Mouse (Mus musculus): Measurements from ENCODE around the gene Lsg1. TPM values are rescaled to one million over a fixed set of nuclear protein-coding genes. Genes with fewer than 3 reads are reported as not detected.

Lsg1 gene
- total RNA-seq, 2 experiments from 2014 or later = 31.5 to 33.2 TPM

DNA sequence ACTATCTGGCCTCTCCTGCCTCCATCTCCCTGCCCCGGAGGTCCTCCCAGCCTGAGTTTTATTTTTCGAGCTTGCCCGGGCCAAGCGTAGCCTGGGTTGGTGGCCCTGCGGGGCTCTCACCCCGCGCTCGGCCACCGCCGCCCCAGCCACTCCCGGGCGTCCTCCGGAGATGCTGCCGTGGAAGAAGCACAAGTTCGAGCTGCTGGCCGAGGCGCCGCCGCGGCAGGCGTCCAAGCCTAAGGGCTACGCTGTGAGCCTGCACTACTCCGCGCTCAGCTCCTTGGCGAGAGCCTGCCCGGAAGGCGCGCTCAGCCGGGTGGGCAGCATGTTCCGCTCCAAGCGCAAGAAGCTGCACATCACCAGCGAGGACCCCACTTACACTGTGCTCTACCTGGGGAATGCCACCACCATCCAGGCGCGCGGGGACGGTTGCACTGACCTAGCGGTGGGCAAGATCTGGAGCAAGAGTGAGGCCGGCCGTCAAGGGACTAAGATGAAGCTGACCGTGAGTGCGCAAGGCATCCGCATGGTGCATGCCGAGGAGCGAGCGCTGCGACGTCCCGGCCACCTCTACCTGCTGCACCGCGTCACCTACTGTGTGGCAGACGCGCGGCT lies 13.1 kb upstream of the Lsg1 start:
- peak; percentile 75 for DNase-seq

DNA sequence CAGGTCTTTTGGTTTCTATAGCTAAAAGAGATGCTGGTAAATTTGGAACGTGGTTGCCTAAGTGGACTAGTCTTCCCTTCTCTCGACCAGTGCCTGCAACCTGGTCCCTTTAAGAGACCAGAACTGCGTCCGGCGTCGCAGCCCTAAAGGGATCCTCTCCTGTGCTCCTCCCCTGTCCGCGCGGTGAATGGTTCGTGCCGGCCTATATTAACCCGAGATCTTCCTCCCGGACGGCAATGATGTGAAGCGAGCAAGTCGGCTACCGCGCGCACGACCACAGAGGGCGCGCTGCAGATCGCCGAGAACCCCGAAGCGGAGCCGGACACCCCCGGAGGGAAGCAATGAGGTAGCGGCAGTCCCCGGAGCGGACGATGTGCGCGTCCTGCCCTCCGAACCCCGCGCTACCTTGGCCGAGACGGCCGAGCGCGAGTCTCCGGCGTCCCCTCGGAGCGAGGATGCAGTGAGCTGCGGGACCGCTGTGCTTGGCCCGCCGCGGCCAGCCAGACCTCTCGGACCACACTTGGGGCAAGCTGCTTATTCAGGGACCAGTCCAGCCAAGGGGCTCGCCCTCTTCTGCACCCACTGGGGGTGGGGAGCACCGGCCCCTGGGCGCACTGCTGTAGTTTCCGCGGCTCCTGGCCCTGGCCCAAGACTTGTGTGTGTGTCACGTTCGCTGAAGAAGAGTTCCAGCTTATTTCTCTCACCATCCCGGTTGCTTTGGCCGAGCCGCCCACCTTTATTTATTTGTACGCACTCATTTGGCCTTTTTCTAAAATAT lies 12.3 kb upstream of the Lsg1 start, which contains the start of gene Fam43a:
Gene Fam43a, plus strand, starts transcription at position 233 of the 778 bp plus-strand sequence.
- peak; percentile 94 for DNase-seq

DNA sequence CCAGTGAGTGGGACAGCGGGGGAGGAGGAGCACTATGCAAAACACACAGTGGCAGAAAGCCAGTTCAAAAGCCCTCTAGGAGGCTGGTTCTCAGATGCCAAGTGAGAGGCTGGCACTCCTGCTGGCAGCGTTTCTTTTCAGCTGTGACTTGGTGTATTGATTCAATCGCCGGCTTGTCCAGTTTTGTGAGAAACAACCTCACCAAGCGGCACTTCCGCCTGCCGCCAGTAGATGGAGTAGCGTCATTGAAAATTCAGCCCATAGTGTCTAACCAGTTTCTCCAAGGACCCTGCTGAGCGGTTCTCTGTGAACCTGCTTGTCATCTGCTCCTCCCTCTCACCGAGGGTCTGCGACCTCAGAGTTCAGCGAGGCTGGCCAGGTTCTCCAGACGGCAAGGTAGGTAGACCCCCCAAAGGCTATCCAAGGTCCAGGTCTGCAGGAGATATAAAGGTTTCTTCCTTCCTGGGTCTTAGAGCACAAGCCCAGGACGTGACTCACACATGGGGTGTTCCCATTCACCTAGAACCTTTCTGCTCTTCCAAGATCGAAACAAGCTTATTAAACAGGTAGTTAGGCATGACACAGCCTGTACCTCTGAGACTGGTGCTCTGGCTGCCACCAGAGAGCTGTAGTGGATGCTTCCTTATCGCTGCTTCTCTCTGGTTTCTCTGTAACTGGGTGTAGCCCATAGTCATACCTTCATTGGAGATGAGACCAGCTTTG lies 9.7 kb upstream of the Lsg1 start:
- DNase-seq = peak; percentile 93

DNA sequence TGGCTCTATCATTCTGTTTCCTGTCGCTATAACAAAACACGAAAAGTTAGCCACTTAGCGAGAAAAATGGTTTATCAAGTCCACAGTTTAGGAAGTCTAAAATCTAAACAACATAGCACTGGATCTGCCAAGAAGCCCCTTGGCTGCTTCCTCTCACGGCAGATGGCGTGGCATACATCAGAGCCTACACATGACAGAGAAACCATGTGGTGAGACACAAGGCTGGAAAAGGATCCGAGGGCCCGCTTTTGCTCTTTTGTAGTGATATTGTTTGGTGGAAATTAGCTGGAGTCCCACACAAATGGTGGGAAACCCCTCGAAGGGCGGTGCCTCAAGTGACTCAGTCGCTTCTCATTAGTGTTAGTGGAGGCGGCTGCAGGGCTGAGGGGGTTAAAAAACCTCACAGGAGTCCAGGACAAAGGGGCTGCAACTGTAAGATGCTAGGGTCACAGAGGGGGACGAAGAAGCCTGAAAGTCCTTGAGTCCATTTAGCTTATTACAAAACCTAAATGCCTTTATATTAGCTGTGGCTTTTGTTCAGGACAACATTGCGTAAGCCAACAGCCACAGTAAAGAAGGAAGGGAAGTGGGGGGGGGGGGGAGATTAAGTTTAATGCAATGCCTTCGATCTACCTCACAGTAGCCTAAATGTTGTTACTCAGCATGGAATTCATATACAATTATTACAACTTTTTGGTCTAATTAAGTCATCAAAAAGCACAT lies 8.6 kb upstream of the Lsg1 start:
- no peak for DNase-seq

DNA sequence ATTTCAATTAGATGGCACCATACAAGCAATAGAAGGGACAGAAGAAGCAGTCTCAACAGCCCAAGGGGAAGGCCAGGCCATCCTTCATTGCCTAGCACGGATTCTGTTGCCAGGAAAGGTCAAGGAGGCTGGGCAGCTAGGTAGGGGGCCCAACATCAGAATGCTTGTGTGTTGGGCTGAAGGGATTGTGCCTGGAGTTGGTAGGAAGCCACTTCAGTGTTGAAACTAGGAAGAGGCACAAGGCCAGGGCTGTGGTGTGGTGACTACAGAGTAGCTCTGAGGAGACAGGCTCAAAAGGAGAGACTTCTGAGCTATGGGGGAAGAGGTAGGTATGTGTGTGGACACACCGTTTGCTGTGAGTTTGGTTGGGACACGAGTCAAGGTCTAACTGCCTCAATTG lies 8.0 kb upstream of the Lsg1 start:
- DNase-seq = no peak

DNA sequence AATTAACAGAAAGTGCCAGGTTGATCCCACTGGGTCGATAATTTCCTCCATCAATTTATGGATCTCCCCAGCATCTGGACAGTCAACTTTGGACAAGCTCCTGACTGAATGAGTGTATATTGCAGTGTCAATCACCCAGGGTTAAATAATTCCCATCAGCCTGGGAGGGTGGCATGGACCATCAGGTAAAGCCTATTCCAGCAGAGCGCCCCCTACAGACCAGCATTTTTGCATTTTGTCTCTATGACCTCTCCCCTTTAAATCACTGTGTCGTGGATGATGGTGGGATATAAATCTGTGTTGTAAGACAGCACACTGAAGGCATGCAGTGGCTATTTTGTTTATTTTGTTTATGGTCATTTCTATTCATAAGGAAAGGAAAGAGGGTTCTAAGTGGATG lies 4.6 kb upstream of the Lsg1 start:
- no peak for DNase-seq

DNA sequence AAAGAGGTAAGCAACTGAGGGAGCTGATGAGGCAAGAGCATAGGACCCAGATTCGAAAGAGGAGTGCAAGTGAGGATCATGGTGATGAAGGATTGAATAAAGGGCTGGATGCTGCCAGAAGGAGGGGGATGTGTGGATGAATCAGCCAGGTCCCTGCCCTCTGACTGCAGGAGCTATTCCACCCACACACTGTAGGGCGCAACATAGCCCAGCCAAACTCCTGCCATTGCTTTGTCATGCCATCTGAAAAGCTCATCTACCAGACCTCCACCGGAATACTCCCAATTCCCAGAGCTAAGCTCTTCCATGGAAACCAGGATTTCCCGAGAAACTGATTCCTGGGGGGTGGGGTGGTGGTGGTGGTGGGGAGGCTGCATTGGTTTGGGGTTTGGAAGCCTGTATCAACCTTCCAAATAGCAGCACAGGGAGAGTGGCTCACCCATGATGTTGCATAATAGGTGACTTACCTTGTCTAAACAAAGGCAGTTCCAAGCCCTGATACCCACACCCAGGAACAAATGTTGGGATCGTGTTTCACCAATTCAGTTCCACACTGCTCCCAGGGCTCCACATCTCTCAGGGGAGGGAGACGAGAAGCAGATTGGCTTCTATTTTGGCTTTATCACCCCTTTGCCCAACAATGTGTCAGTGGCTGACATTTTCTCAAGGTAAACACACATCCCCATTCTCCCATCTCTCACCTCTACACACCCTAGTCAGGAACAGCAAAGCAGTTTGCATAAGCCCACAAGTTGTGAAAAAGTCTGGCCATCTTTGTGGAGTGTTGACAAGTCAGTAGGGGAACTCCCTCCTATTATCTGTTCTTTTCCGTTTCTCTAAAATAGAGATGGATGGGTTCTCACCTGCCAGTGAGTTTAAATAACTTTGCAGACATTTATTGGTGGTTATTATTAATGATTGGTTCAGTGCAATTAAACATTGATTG lies 3.1 kb upstream of the Lsg1 start:
- no peak for DNase-seq

DNA sequence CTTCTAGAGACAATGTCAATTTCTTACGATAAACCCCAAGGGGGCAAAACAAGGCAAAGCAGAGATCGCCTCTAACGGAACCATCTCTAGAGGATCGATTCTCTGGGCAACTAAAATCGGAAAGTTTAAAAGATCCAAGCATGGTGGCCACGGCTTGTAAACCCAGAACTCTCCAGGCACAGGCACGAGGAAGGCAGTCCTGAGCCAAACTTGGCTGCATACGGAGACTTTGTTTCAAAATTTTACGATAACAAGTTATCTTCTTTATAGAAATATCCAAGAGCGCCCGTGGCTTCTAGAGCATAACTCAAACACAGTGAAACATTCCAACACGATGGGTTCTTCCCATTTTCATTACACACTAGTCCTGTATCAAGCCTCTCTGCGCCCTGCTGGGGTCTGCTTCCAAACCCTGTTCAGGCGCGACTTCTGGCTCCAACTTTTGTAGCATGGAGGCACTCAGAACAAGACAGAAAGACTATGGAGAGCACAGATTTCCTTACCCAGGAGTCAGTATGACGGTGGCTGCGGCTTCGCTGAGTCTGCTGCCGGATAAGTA lies 378 bp downstream of the Lsg1 start:
- no peak for DNase-seq

DNA sequence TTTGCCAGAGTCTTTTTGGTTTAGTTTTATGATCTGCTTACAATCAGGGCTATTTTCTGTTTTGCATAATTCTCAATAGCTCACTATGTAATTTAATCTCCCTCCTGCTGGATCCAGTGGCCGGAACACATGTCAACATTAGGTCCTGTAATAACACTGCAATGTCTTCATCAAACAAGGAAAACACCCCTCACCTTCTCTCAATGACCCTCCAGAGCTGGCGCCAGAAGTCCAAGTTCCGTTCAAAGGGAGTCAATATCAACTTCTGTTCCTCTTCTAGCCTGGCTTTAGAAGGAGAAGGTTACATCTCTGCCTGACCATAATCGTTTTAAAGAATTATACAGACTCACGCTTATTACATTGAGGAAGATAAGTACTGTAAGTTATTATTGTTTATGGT lies 6.6 kb downstream of the Lsg1 start:
- DNase-seq = no peak

DNA sequence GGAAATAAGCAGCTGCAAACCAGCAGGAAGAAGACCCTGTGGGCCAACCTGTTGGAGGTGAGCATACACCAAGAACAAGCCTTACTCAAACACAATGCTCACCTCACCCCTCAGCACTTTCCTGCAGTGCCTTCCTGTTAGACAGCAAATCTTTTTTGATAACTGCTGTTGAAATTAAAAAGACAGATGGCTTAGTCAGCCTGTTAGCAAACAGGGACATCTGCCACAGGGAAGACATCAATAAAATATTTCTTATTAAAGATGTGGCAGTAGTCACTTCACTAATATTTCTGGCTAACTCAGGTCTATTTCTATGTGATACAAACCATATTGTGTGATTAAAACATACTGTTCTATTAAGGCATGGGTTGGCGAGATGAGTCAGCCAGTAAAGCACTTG lies 11.0 kb downstream of the Lsg1 start:
- no peak for DNase-seq

DNA sequence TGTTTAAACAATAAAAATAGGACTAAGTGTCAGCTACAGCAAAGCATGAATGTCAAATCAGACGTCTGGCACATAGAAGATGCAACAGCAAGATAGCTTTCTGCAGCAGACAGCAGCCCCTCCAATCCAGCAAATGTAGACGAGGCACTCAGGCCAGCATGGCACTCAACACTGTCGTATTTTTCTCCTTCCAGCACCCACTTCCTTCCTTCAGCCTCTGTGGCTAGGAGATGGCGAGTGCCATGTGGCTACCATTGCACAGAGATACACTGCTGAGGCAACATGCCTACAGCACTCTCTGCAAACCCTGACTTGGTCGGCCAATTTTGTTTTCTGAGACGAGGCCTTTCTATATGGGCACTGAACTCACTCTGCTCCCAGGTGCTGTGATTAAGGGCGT lies 11.6 kb downstream of the Lsg1 start:
- no peak for DNase-seq

DNA sequence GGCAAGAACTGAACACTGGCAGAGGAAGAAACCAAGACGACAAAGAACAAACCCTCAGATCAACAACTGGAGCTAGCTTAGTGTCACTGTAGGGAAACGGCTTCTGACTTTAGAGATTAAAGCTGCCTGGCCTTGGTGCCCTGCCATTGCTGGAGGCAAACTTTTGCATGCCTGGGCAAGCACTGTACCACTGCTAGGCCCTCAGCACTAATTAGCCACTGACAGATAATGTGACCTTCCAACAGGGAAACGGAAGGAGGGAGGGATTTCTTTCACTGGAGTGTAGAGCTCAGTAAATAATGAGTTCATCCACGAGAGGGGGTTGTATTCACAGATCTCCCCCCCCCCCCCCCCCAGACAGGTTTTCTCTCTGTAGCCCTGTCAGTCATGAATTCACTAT lies 15.2 kb downstream of the Lsg1 start:
- no peak for DNase-seq

DNA sequence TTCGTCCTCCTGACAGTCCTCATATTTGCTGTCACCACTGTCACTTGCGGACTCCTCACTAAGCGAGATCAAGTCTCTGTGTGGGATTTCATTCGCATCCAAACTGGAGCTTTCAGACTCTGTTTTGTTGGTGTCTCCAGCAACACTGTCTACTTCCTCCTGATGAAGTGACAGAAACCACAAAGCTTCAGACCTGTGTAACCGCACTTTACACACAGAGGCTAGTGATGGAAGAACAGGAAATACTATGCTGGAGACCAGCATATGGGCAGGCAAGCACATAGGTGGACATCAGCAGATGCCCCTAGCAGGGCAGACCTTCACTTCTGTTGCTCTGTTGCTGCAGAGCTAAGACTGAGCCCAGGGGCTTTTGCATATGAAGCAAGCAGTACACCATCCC lies 16.0 kb downstream of the Lsg1 start:
- no peak for DNase-seq

DNA sequence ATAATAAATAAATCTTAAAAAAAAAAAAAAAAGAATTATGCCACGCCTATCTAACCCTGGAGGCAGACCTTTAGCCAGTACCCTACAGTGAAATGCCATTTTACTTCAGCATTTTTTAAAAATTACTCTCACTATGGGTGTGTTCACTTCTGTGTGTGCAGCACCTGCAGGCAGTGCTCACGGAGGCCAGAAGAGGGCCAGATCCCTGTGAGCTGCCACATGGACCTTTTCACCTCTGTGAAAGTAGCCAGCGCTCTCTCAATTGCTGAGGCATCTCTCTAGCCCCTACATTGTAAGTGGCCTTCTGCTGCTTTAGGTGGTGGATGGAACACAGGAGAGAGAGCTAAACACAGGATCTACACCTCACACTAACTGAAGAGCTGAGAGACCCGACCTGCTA lies 17.2 kb downstream of the Lsg1 start:
- DNase-seq = no peak

DNA sequence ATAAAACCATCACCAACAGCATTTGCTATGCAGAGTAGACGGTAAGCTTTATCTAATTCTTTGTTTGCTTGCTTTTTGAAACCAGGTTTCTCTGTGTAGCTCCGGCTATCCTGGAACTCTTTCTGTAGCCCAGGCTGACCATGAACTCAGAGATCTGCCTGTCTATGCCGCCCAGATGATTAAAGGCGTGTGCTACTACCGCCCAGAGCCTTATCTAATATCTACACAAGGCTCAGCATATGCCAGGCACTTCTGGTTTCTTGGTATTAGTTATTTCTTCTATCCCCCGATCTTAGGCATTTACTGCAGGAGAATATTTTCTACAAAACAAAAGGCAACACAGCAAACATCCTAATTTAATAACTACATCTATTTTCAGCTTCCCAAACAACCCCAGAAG lies 21.8 kb downstream of the Lsg1 start:
- DNase-seq = no peak

DNA sequence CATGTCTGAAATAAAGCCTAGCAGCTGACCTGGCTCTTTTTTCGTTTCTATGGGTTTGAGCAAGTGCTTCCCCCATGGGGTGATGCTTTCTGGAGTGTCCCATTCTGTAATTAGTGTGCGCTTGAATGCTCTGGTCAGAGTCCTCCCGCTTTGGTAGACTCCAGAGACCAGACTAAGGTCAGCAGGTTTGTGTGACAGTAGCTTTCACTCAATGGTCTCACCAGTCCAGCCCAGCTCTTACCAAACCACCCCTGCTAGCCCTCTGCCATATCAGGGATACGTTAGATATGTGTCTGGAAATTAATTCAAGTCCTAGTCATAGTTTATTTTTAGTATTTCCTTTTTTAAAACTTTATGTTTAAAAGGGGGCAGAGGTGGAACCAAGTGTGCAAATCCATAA lies 26.8 kb downstream of the Lsg1 start:
- no peak for DNase-seq

DNA sequence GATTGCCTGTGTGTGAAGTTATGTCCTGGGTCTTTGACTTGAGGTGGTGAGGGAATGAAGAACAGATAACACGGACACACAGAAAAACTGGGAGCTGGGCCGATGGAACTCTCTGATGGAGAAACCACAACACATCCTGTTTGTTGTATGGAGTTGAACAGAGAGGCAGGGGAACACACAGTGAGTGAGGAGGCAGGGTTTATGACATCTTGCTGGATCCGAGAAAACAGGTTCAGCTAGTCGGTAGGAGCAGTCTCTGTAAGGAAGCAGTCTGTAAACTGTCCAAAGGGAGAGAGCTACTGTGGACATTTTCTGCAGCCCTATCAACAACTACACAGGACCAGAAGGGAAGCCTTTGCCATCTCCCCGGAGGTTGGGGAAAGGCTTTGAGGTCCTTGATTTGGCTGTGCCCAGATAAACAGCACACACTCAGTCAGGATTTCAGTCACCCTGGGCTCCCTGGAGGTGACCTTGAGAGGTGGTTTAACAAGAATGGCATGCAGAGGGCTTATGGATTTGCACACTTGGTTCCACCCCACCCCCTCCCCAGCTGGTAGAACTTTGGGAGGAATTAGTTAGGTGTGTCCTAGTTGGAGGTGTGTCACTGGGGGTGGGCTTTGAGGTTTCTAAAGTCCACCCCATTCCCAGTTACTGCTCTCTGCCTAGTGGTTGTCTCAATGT lies 27.9 kb downstream of the Lsg1 start:
- DNase-seq = no peak

DNA sequence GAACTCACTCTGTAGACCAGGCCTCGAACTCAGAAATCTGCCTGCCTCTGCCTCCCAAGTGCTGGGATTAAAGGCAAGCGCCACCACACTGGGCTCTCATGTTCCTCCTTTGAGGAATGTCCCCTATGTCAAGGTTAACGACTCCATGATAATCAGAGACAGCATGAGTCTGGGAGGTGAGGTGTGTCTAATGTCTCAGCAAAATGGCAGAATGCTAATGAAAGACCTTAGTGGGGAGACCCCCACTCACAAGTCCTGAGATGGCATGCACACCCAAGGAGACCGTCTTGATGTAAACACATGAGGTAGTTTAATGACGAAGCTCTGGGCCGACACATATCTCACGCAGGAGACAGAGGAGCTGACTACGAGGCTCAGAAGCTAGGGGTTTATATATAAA lies 33.3 kb downstream of the Lsg1 start:
- DNase-seq = no peak

DNA sequence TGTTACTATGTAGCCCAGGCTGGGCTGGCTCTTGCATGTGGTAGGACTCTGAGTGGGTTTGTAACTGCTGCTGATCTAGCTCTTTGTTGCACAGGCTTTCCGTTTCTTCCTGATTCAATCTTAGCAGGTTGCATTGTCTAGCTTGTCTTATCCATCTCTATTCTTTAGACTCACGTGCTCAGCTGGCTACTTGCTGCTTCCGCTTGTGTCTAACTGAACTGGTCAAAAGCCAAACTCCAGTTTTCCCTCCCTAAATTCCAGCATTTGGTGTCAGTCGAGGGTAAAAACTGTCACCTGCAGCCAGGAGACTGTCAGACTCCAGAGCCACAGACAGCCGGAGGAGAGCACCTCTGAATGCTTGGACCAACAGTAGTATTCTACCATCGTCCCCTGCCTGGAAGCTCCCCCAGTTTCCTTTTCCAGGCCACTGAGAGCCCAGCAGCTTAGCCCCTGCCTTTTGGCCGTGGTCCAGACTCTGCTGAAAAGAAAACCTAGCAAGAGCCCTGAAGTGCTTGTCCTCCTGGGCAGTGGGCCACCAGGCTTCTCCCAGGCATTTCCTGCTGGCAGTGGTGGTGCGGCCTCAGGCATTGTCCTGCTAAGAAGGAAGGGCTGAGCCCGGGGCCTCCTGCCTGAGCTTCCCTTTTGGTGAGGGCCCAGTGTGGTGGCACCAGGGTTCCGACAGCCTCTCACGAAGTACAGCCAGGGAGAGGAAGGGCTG lies 34.6 kb downstream of the Lsg1 start:
- DNase-seq = peak; percentile 94

DNA sequence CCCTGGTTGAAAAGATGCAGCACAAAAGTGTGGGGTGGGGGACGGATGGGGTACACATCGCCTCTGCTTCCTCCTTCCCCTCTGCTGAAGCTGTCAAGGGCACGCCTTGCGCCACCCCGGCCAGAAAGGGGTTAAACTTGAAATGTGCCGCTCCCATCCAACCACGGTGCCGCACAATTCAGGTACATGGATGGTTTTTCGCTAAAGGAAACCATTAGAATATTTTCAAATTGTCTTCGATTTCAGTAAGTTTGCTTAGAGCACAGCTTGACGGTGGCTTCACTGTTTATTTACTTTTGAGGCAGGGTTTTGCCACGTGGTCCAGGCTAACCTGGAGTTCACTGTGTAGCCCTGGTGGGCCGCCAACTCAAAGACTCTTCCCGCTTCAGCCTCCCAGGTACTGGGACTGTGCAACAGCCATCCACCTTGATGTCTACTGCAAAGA lies 36.6 kb downstream of the Lsg1 start, which contains the start of gene Tmem44:
Gene Tmem44, minus strand, starts transcription at position 95 of the 445 bp plus-strand sequence.
- no peak for DNase-seq
